Mouse (Mus musculus) CD8-positive naive resting alpha-beta T cell, adult 57 days (primary cell): ENCODE measurements around the gene Vmn2r51. TPM values are rescaled to one million over a fixed set of nuclear protein-coding genes. Genes with fewer than 3 reads are reported as not detected.

Source experiments
- total RNA-seq: library from RNA; stranded (reverse); gene quantifications from one replicate; pipeline ENCODE4 v1.2.4, GENCODE M21; 2023

The Vmn2r51 gene
- not detected for total RNA-seq

GRCm38 (mm10) chr7:10105641-10106040 lies at the start of gene Vmn2r51:
TSS of gene Vmn2r51 (minus strand) at chr7:10105741.

GRCm38 (mm10) chr7:10053196-10053595 lies 52.3 kb downstream of the Vmn2r51 start, which contains the start of gene Vmn2r50:
TSS of gene Vmn2r50 (minus strand) at chr7:10053296.

Other genes with a start within 250 kb of the Vmn2r51 start
- gene Vmn2r48, start 152.2 kb downstream of the Vmn2r51 start, total RNA-seq = not detected
- gene Vmn2r49, start 113.5 kb downstream of the Vmn2r51 start, total RNA-seq = not detected
- gene Vmn2r50, start 52.4 kb downstream of the Vmn2r51 start, total RNA-seq = not detected
- gene Vmn2r52, start 70.8 kb upstream of the Vmn2r51 start, total RNA-seq = 0.15 TPM
- not detected for gene Vmn1r66, start 172.3 kb upstream of the Vmn2r51 start, total RNA-seq